Mouse (Mus musculus) adipocyte (in vitro differentiated cells): ENCODE results near the gene Sh3rf1.

ENCODE experiments used
- DNase-seq: peaks from one replicate; pipeline ENCODE4 v3.0.0-alpha.2; 2016; ENCODE audit warnings: low spot score

Gene Sh3rf1

GRCm38 (mm10) chr8:61223729-61224379, at the start of gene Sh3rf1:
TSS of gene Sh3rf1 (plus strand) at chr8:61223872.
- peak; percentile 71 for DNase-seq

DNA sequence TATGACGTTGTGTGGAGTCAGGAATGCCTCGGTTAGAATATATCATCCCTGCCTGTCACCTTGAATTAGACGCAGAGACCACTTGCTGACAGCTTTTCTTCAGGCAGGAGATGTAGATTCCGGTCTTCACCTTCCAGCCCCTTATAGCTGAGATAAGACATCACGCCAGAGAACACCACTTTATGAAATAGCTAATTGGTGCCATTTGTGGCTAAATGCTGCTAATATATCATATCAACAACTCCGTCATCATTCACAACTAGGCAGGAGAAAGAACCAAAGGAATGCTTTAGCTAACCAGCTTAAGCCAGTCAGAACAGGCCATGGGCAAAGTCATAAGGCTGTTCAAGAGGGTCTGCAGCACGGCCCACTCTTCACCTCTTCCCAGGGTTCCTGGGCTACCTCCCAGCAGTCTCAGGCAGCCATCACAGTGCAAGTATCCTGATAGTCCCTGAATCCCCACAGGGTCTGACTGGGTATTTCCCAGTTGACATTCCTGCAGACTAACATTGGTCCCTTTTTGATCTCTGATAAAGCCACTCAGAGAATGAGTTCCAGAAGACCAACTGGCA, 49.7 kb upstream of the Sh3rf1 start:
- no peak for DNase-seq

GRCm38 (mm10) chr8:61175876-61176275, 47.8 kb upstream of the Sh3rf1 start:
- no peak for DNase-seq

GRCm38 (mm10) chr8:61177680-61178593, 45.7 kb upstream of the Sh3rf1 start:
- DNase-seq = no peak

- no peak for DNase-seq
Measured at GRCm38 (mm10) chr8:61178594-61179140, 45.0 kb upstream of the Sh3rf1 start.

DNA sequence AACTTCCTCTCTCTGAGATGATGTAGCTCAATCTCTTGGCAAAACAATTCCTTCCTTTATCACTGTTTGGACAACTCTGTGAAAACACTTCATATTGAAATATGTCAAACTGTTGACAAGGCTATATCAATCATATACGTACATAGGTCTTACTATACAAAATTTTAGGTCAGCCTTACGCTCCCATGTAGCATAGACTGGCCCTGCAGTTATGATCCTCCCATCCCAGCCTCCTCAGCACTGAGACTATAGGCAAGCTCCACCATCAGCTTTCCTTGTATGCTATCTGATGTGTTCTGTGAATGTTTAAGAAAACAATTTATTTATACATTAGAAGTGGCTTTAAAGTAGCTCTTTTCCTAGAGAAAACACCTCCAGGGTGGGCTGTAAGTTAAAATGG, 42.1 kb upstream of the Sh3rf1 start:
- no peak for DNase-seq

DNA sequence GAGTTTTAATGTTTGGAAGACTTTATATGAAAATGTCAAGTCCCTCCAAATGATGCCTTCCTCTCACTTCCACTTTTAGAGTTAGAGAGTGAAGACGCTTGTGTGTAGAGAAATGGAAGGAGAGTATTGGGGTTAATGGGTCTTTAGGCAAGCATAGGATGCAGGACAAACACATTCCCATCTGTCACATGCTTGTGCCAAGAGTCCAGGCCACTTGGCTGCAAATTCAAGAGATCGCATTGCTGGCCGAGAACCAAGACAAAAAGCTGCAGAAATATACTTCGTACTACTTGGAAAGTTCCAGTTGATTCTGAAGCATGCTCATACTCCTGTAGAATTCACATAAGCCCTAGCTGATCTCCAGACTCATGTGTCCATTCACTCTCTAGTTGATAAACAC, 41.7 kb upstream of the Sh3rf1 start:
- peak; percentile 45 for DNase-seq

GRCm38 (mm10) chr8:61185274-61186198, 38.1 kb upstream of the Sh3rf1 start:
- no peak for DNase-seq

- DNase-seq = peak; percentile 19
Measured at GRCm38 (mm10) chr8:61194306-61194925, 29.3 kb upstream of the Sh3rf1 start.

GRCm38 (mm10) chr8:61200254-61200887, 23.3 kb upstream of the Sh3rf1 start:
- no peak for DNase-seq

GRCm38 (mm10) chr8:61203035-61203826, 20.4 kb upstream of the Sh3rf1 start:
- DNase-seq = no peak

DNA sequence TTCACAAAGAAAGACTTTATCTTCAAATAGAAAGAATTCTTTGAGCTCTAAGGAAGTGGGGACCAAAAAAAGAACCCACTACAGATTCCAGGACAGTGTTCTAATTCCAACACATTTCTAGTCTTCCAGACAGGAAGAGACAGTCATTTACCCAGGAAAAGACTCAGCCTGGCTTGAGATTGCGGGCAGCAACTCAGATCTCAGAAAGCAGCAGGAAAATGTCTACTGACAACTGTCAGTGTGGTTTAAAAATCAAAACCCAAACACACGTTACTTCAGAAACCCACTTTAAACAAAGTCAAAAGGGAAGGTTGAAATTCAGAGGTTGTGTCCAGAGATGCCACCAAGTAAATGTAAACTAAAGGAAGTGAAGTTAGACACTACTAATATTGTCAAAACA, 16.8 kb upstream of the Sh3rf1 start:
- DNase-seq = no peak

DNA sequence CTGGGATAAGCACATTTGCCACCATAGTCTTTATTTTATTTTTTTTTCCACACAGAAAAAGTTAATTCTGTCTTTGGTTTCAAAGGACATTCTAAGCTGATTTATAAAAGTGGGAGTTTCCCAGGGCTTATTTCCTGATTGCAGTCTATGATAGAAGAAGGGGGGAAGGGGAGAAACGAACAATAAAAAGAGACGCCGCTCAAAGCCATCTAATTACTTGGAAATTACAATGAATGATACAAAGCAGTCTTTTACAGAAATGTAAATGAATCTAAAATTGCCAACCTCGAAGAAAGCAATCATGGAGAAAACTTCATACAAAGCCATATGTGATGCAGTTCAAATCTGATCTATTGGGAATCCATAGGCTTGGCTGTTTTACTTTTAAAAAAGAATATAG, 16.0 kb upstream of the Sh3rf1 start:
- no peak for DNase-seq

- peak; percentile 45 for DNase-seq
Measured at GRCm38 (mm10) chr8:61208719-61209118, 15.0 kb upstream of the Sh3rf1 start.

GRCm38 (mm10) chr8:61210836-61211235, 12.8 kb upstream of the Sh3rf1 start:
- no peak for DNase-seq

DNA sequence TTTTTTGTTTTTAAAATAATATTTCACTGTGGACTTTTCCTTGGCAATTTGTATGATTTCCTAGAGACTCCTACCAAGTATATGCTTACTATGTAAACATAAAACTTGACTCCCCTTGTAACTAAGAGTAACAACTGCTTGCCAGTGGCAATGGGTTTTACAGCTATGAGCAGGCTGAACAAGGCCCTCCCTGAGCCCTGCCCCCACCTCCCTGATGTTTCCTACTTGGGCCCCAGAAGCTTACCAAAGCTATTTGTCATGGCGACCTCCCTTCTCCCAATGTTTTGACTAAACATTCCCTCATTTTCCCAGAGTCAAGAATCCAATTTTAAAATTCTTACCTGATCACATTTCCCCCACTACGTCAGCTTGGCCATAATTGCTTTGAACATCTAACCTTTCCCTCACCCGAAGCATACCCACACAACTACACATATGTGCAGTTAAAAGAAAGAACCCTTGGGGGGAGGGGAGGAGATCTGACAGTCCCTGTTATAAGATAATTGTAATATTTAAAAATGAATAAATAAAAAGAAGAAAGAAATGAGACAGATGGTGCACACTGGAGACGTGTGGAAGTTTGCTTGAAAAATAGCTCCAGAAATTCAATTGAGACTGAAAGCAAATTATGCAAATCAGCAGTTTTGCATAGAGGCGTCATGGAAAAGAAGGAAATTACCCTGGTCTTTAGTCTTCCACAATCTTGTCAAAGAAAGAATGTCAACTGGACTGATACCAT, 8.4 kb upstream of the Sh3rf1 start:
- DNase-seq = no peak

DNA sequence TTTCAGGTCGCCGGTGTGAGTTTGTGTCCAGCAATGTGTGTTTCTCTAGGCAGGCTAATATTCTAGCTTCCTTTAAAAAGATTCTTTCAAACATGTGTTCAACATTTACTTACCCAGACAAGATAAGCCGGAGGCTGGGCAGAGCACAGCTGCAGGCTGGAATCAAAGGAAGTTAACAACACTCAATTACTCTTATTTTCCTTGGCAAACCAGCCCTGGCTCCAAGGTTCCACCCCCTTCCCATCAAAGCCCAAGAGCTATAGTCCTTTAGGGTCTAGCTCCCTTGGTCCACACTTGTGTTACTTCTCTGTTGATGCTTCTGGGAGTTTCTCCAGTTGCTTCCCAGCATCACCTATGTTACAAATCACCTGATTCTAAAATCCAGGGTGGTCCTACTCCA, 6.7 kb upstream of the Sh3rf1 start:
- DNase-seq = no peak

- DNase-seq = no peak
Measured at GRCm38 (mm10) chr8:61217426-61217825, 6.2 kb upstream of the Sh3rf1 start.

GRCm38 (mm10) chr8:61218439-61218838, 5.2 kb upstream of the Sh3rf1 start:
- no peak for DNase-seq
